Mouse (Mus musculus) ZHBTc4 (cell line): ENCODE measurements at regions not wholly inside any gene's neighbourhood (a gene's known extent, or its start where the extent isn't known, plus 50 kb on each side); places are given as distances from the start of the nearest gene placed in this dataset.
"Not testable (repeated sequence)": the region's sequence is repeated elsewhere in the genome, so short reads cannot be mapped to it uniquely, and the experiment has no call there.

Experiments
- DNase-seq: peaks from one replicate; pipeline ENCODE4 v3.0.0-alpha.2; 2011; ENCODE audit warnings: low read depth, low spot score

GRCm38 (mm10) chr11:14136142-14136541 is 462.9 kb upstream of the Pom121l12 start:
- DNase-seq: no peak

DNA sequence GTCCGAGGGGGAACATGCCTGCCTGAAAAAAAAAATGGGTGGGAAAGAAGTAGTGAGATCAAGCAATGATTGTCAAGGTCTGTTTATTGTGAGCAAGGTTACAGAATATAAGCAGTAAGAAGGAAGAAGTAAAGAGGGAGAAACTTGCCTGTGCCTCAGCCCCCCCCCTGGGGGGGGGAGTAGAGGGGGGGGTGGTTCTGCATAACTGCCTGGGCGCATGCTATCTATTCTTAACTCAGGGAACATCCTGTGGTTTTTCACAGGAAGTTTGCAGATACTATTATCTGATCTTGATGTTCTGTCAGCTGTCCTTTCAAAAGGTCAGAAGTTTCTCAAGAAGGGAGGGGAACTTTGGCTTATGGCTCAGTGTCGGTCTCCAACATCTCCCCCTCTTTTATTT is 456.7 kb upstream of the Pom121l12 start:
- not testable (repeated sequence) for DNase-seq

GRCm38 (mm10) chr11:14147639-14148038 is 451.4 kb upstream of the Pom121l12 start:
- no peak for DNase-seq

DNA sequence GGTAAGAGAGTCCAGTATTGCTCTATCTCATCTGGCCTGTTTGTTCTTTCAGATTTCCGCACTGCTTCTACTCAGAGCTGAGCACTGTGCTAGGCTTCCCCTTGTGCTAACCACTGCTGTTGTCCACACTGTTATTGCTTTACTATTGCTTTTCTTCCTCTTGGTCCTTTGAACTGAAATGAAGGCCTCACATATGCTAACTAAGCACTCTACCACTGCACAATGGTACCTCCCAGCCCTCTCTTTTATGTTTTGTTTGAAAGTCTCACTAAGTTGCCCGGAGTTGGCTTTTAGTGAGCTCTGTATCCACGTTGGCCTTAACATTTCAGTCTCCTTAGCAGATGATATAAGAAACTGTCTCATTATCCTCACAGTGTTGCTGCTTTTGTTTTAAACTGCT is 439.7 kb upstream of the Pom121l12 start:
- peak; percentile 82 for DNase-seq

DNA sequence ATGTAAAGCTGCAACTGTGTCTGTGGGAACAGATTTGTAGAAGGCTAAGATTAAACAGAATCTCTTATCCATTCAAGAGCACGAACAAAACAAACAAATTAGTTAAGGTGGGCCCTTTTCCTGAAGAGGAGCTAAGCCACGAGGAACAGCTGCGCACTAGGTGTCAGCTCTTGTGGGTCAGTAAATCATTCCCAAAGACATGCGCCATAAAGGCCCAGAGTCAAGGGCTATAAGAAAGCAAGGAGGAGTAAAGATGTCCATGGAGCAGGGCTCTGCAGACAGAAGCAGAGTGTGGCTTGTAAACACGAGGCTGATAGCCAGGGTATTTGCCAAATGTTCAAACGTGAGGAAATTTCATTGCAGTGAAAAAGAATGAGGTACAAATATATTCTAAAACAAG is 429.6 kb upstream of the Pom121l12 start:
- no peak for DNase-seq

DNA sequence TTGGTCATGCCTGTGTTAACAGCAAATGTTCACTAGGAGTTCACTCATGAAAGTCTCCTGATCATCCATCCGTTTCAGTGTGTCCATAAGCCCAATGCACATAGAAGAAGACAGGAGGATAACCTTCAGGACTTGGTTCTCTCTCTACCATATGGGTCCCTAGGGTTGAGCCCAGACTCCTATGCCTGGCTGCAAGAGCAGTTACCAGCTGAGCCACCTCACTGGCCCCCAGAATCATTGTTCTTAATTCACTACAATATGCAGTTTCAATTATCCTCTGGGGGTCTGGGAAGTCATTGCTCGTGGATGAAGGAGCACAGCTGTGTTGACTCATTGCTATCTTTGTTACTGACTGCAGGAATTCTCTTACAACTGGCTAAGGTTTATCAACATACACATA is 424.5 kb upstream of the Pom121l12 start:
- no peak for DNase-seq

DNA sequence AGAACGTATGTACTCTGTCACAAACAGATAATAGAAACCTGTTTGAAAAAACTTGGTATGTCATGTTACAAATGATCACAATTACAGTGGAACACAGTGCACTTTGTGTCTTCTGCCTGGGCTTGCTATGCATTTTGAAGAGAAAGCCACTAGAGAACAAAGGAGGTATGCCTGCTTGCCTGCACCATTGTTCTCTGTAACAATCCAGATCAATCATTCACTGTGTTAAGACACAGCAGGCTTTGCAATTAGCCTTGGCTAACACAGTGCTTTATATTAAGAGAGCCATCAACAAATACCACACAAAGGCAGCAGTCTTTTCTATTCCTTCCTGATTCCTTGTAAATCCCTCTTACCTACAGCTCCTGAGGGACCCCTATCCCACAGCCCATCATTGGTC is 417.1 kb upstream of the Pom121l12 start:
- peak; percentile 84 for DNase-seq

- peak; percentile 36 for DNase-seq
Measured at GRCm38 (mm10) chr11:14182466-14182865, 416.6 kb upstream of the Pom121l12 start.

- no peak for DNase-seq
Measured at GRCm38 (mm10) chr11:14183258-14183968, 415.7 kb upstream of the Pom121l12 start.

- DNase-seq: no peak
Measured at GRCm38 (mm10) chr11:14195081-14195480, 404.0 kb upstream of the Pom121l12 start.
